Mouse (Mus musculus) left cerebral cortex, adult 8-10 months (tissue): Measurements from ENCODE around the gene Sipa1l3. TPM values are rescaled to one million over a fixed set of nuclear protein-coding genes. Genes with fewer than 3 reads are reported as not detected.

Experiments used
- DNase-seq, 2 experiments: peaks; one replicate each; pipeline ENCODE4 v3.0.0; 2022; ENCODE audit warnings: low spot score in 2 of 2
- total RNA-seq, 4 experiments: library from RNA; stranded (reverse); gene quantifications; 2 replicates each; pipeline ENCODE4 v1.2.4; 2022

The Sipa1l3 gene
- total RNA-seq, 4 experiments from 2014 or later = 55.2 to 64.7 (median 57.8) TPM

DNA sequence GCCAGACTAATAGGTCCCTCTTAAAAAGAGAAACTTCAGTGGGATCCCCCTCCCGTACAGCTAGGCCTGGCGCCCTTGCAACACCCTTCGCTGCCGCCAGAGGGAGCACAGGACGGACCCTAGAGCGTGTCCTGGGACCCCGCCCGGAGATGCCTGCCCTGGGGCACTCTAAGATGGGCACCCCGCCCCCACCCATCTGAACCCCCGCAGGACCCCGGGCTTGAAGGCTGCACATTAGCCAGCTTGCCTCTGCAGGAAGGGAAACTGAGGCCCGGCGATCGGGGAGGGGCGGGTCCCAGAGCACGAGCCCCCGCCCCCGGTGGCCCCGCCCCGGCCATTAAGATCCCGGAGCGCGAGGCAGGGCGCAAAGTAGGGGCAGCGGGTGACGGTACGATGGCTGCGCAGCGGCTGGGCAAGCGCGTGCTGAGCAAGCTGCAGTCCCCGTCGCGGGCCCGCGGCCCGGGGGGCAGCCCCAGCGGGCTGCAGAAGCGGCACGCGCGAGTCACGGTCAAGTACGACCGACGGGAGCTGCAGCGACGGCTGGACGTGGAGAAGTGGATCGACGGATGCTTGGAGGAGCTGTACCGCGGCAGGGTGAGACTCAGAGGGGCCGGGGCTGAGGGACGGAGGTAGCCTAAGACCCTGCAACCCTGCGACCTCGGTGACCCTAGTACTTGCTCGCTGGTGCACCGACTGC lies 229.4 kb downstream of the Sipa1l3 start, which contains the start of gene Ppp1r14a:
Gene Ppp1r14a, plus strand, starts transcription at position 367 of the 697 bp plus-strand sequence.
- DNase-seq = no peak

DNA sequence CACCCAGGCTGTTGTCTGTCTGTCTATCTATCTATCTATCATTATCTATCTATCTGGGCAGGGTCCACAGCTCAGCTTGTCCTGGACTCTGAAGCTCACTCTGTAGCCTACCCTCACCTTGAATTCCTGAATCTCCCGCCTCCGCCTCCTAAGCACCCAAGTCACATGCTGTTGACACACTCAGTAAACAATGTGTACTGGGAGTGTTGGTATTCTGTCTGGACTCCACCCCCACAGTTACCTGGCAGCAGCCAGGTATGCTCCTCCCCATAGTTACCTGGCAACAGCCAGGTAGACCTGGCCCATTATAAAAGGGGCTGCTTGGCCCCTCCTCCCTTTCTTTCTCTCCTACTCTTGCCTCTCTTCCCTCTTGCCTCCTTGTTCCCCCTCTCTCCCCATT lies 230.4 kb downstream of the Sipa1l3 start:
- DNase-seq = no peak

DNA sequence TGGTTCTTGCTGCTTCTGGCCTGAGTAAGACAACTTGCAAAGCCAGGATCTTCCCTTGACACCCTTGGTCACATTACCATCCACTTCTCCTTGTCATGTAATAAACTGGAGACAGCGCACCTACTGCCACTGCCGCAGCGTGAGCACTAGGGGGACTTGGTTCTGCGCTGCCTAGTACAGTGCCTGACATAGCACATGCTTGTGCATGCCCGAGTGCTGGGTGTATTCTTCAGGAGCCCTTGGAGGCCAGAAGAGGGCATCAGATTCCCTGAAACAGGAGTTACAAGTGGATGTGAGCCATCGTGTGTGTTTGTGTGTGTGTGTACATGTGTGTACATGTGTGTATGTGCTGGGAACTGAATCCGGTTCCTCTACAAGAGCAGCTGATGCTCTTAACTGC lies 231.0 kb downstream of the Sipa1l3 start:
- no peak for DNase-seq

DNA sequence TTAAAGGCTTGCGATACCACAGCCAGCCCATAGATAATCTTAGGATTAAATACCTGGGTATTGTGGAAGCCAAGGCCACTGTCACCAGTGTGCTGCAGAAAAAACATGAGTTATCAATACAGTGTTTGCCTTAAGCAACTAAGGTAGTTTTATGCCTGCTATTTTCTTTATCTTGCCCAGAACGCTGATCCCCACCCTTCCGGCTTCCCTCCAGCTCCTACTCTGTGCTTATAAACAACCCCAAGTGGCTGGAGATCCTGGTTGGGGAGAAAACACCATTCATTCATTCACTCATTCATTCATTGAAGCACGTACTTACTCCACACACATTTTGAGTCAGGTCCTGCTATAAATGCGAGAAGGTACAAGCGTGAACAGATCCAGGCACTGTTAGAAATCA lies 233.9 kb downstream of the Sipa1l3 start:
- DNase-seq = no peak

DNA sequence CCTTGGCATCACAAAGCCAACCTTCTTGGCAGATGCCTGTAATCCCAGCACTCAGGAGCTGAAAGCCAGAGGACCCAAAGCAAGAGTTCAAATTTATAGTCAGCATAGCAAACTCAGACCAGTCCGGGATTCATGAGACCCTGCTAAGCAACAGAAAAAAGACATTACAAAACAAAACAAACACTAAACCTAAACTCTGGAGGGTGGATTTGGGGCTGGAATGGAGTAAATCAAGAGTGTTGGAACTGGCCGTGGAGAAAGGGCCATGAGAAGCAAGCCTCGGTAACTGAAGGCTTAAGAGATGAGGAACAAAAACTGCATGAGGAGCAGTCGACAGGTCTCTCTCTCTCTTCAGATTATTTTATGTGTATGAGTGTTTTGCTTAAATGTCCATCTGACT lies 234.6 kb downstream of the Sipa1l3 start:
- DNase-seq = no peak

DNA sequence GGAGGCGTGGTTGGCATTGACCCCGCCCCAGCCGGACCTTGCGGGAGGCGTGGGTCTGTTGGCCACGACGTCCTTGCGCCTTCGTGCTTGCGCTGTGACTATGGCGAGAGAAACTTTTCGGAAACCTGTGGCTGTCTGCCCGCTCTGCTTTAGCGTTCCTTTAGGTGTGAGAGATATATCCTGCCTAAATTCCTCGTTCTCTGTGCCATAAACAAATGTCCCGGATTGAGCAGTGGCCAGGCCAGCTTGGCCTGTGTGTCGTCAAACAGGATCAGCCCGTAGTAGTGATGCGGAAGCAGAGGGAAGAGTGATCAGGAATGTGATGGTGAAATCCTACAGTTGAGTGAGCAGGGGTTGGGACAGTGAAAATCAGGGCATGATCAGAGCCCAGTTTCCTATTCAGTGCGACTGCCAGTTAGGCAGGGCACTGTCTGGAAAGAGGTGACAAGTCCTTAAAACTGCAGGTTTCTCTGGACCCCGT lies 236.3 kb downstream of the Sipa1l3 start:
- no peak for DNase-seq

DNA sequence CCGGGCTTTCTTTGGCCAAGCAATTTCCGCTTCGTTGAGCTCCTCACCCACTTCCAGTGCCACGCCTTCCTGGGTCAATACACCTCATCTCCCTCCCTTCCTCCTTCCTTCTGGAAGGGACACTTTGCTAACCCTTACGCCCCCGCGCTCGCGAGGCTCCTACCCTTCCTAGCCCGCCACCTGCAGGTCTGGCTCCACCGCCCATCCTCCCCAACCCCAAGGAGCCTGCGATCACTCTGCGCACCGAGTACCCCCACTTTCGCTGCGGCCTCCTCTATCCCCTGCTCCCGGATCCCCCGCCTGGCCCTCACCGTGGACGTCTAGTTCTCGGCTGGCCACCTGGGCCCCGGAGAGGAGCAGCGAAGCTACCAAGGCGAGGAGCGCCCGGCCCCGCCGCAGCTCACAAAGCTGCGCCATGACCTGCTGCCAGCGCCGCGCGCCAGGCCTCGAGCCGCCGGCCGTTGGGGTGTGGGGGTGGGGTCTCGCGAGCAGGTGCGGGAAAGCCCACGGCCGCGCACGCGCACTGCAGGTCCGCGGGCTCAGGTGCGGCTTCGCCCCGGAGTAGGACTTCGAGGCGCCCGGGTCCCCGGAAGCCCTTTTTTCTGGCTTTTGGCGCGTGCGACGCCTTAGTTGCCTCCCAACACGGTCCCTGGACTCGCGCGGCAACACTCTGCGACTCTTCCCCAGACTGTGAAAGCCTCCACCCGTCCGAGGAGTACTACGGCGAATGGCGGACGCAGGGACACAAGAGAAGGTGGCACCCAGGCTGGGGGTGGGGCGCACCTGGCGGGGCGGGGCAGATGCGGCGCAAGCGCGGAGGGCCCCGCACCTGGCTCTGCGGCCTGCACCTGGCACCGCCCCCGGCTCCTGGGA lies 237.0 kb downstream of the Sipa1l3 start, which contains the start of gene Spint2:
Gene Spint2, minus strand, starts transcription at position 712 of the 873 bp plus-strand sequence.
- DNase-seq = peak in 1 of 2 experiments; percentile 40

DNA sequence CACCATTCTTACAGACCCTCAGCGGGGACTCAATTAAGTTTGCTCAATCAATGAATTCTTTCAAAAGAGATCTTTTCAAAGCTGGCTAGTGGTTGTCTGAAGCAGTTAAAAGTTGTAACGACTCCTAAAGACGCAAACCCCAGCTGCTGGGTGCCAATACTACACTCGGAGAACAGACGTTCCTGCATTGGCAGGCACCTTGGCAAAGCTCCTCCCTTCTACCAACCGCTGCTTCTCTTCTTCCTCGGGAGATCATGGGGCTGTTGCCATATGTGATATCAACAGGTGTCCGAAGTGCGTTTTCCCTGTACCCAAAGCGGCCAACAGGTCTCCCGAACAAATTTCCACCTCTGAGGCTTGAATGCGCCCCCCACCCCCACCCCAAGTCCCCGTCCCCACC lies 237.6 kb downstream of the Sipa1l3 start:
- no peak for DNase-seq

DNA sequence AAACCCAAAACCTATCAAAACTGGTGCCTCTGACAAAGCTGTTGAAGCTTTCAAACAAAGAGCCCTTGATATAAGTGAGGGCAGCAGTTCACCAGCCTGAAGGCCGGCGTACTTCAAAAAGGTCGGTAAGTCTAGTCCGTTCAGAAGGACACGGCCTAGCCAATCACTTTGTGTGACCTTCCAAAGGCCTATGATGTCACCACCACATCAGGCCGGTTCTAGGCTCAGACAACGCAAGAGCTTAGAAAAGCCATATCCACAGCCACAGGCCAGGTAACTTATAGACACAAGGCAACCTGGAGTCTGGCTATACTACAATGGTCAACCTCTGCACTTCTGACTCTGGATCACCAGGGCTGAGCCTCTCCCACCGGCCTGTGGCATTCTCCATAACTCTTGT lies 238.5 kb downstream of the Sipa1l3 start:
- no peak for DNase-seq

DNA sequence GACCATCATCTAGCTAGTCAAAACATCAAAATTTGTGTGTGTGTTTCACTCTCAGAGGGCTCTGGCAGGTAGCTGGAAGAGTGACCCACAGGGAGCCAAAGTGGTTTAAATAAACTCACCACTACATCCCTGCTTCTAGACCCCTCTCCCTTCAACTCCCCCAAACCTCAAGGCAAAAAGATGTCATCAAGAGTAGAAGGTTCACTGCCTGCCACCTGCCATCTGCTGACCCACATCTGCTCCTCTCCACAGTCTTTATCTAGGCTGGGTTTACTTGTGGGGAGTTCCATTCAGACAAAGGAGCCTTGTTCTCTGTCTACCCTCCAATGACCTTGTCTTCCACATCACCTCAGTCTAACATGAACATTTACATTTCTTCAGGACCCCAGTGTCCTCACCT lies 239.2 kb downstream of the Sipa1l3 start:
- no peak for DNase-seq

DNA sequence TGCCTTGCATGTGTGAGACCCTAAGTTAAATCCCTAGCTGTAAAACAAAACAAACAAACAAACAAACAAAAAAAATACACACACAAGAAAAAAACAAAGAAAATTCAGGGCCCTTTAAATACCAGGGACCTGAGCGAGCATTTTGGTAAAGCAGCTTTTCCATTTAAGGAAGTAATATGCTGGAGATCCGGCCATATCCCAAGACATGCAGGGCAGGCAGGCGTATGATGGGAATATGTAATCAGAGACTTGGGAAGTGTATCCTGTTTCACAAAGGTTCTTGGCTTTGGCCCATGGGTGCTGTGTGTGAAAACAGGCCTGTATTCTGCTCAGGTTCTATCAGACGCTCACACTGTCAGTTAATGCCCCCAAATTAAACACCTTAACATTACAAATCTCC lies 240.9 kb downstream of the Sipa1l3 start:
- DNase-seq = no peak

DNA sequence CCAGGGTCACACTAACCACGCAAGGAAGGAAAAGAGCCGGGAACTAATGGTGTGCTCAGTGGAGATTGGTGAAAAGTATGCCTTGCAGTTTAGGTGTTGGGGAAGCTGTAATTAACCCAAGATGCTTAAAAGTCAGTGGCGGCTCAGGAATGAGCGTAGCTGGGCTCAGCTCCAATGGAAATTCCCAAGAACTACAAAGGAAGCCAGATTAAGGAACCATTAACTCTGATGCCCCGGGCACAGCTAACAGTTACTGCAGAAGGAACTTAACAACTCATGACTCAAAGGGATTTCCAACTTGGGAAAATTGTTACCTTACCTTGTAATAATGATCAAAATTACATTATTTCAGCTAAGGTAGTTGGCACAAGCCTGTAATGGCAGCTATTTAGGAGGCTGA lies 241.7 kb downstream of the Sipa1l3 start:
- no peak for DNase-seq

DNA sequence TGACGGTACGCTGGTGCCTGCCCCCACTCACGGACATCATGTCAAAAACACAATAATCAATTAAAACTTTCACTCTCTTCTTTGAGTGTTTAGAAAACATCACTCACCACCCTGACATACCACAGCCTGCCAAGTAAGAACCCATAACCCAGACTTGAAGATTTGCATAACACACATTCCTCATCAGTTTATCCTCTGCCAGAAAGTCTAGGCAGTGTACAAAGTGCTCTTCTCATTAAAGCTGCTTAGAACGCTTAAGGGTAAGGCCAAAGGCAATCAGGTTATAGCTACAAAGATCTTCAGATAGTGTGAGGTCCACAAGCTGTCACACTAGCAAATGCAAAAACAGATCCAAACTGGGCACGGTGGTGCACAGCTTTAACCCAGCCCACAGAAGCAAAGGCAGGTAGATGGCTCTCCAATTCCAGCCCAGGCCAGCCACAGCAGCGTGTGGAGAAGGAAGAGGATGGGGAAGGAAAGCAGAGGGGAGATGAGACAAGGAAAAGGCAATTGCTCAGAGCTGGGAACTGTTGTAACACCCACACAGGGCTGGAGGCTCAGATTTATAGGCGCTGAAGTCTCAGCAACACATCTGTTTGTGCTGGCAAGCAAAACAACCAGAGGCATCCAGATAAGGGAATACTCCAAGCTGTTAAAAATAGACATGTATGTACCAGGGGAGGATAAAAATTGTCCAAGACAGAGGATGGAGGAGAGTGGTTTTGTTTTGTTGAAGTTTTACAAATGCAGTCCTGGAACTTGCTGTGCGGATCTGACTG lies 246.6 kb downstream of the Sipa1l3 start:
- peak in 1 of 2 experiments; percentile 61 for DNase-seq

DNA sequence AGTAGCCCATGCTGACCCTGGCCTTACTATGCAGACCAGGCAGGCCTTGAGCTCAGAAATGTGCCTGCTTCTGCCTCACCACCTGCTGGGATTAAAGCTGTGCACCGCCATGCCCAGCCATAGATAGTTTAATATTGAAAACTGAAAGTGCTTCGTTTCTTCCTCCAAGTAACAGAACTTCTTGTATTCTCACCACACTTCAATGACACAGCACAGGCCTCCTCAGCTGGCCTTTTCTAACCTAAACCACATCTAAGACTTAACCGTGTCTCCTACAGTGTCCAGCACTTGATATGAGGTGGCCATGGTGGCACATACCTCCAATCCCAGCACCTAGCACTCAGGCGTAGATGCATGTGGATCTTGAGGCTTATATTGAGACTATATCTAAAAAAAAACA lies 248.0 kb downstream of the Sipa1l3 start:
- DNase-seq = no peak

Other genes with a start within 250 kb of the Sipa1l3 start
- gene Spint2, start 236.7 kb downstream of the Sipa1l3 start, total RNA-seq = 10 to 100 TPM; 27.9 to 38.2 (median 33.0) TPM
- gene Ppp1r14a, start 229.3 kb downstream of the Sipa1l3 start, total RNA-seq = 10 to 100 TPM; 35.3 to 41.0 (median 39.8) TPM
- gene Dpf1, start 214.7 kb downstream of the Sipa1l3 start, total RNA-seq = 100 to 1,000 TPM in 2 of 4 experiments, 10 to 100 TPM in 2; 87.4 to 112 (median 99.7) TPM
- under 1 TPM in 1 of 4 experiments, not detected in 3; 0.16 TPM for gene Catsperg2, start 208.4 kb upstream of the Sipa1l3 start, total RNA-seq
- gene Zfp84, start 249.9 kb upstream of the Sipa1l3 start, total RNA-seq = 10 to 100 TPM; 16.7 to 18.4 (median 17.4) TPM